Mouse (Mus musculus) megakaryocyte, embryonic 14.5 days (primary cell): ENCODE results near the gene Gm5965.

ENCODE experiments used
- FLI1 ChIP-seq: IDR thresholded peaks from 2 replicates; pipeline ENCODE4 v1.6.1; 2012; ENCODE audit warnings: low read length, inconsistent platforms, mixed read lengths
- GATA1 ChIP-seq: IDR thresholded peaks from 3 replicates; pipeline ENCODE4 v1.6.1; 2012; ENCODE audit warnings: mixed read lengths, low read length, inconsistent platforms, borderline replicate concordance

- no peak for TF ChIP-seq GATA1
- TF ChIP-seq FLI1, result no peak
These were observed 42.3 kb upstream of the Gm5965 start for GRCm38 (mm10) chr16:88735391-88735790.
